Mouse (Mus musculus): ENCODE data around the gene Sh3gl1. TPM values are rescaled to one million over a fixed set of nuclear protein-coding genes. Genes with fewer than 3 reads are reported as not detected.

The Sh3gl1 gene
- polyA plus RNA-seq, 1 experiment = 78.3 TPM

- no peak for TF ChIP-seq GATA1 (IDR thresholded peaks at IDR 0.05; ENCODE audit: low read length)
These were observed 19.3 kb downstream of the Sh3gl1 start for GRCm38 (mm10) chr17:56016793-56017785.

GRCm38 (mm10) chr17:56016382-56016781 is 20.1 kb downstream of the Sh3gl1 start:
- TF ChIP-seq GATA1 (IDR thresholded peaks at IDR 0.05; ENCODE audit: low read length) = no peak

- no peak for TF ChIP-seq GATA1 (IDR thresholded peaks at IDR 0.05; ENCODE audit: low read length)
These were observed 21.1 kb downstream of the Sh3gl1 start for GRCm38 (mm10) chr17:56015293-56015692.

GRCm38 (mm10) chr17:56011441-56011840 is 25.0 kb downstream of the Sh3gl1 start:
- no peak for TF ChIP-seq GATA1 (IDR thresholded peaks at IDR 0.05; ENCODE audit: low read length)

GRCm38 (mm10) chr17:56010681-56011080 is 25.8 kb downstream of the Sh3gl1 start:
- no peak for TF ChIP-seq GATA1 (IDR thresholded peaks at IDR 0.05; ENCODE audit: low read length)

GRCm38 (mm10) chr17:56010255-56010654 is 26.2 kb downstream of the Sh3gl1 start:
- TF ChIP-seq GATA1 (IDR thresholded peaks at IDR 0.05; ENCODE audit: low read length) = no peak

- TF ChIP-seq GATA1 (IDR thresholded peaks at IDR 0.05; ENCODE audit: low read length) = no peak
These were observed 26.5 kb downstream of the Sh3gl1 start for GRCm38 (mm10) chr17:56009962-56010240.

GRCm38 (mm10) chr17:56009088-56009961 is 27.1 kb downstream of the Sh3gl1 start:
- TF ChIP-seq GATA1 (IDR thresholded peaks at IDR 0.05; ENCODE audit: low read length) = no peak

- TF ChIP-seq GATA1 (IDR thresholded peaks at IDR 0.05; ENCODE audit: low read length) = no peak
These were observed 27.9 kb downstream of the Sh3gl1 start for GRCm38 (mm10) chr17:56008356-56009087.

- no peak for TF ChIP-seq GATA1 (IDR thresholded peaks at IDR 0.05; ENCODE audit: low read length)
These were observed 28.7 kb downstream of the Sh3gl1 start for GRCm38 (mm10) chr17:56007444-56008355.

- TF ChIP-seq GATA1 (IDR thresholded peaks at IDR 0.05; ENCODE audit: low read length) = no peak
These were observed 29.5 kb downstream of the Sh3gl1 start for GRCm38 (mm10) chr17:56006956-56007355.

- TF ChIP-seq GATA1 (IDR thresholded peaks at IDR 0.05; ENCODE audit: low read length) = no peak
These were observed 30.9 kb downstream of the Sh3gl1 start, which contains the start of the genes Stap2 and Mpnd for GRCm38 (mm10) chr17:56005415-56006061. Gene Stap2, minus strand, starts transcription at chr17:56005584. Gene Mpnd, plus strand, starts transcription at chr17:56005711.

GRCm38 (mm10) chr17:56003000-56003399 is 33.4 kb downstream of the Sh3gl1 start:
- no peak for TF ChIP-seq GATA1 (IDR thresholded peaks at IDR 0.05; ENCODE audit: low read length)
